ENCODE assay signal across 10 mouse cellular contexts in the genomic region with DNA sequence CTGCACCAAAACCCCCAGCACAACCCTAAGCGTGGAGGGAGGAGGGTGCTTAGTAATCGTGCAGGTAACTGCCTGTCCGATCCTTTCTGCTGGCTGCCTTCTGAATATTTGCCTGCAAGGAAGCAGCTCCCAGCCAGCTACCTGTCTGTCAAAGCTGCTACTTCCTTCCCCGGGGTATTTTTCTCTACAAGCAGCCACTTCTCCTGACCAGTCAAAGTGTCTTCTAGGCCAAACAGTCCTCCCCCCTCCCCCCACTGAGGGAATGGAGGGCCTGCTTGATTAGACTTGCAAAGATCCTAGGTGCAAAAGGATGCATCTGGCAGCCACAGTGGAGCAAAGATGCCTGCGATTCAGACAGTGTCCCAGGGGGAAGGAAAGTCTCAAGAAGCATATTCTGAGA. TPM values are rescaled to one million over a fixed set of nuclear protein-coding genes. Genes with fewer than 3 reads are reported as not detected.
A peak's percentile ranks its signal among the peaks of the same experiment; 100 is the strongest.
DNase-seq lines count a peak whose midpoint lies in the region; ATAC-seq lines count a peak whose summit lies in the region.
"Had no signal": no experiment of that assay in that cellular context is flagged by ENCODE, and none has a peak within 500 bp of the region (broad histone marks: within the 10 kb centered on the region; RNA-seq: fewer than 3 reads in every experiment).

No protein-coding gene starts in this region.

- H3K27me3 ChIP-seq in heart, embryonic 16.5 days (ENCODE audit: control insufficient read depth, insufficient read depth, low read length) = no peaks in the 10 kb centered on the region
- H3K27me3 ChIP-seq in midbrain, embryonic 13.5 days = no peaks in the 10 kb centered on the region

- no peak overlapping the region for H3K9ac ChIP-seq in heart, embryonic 16.5 days (ENCODE audit: low read length)
- H3K9ac ChIP-seq in midbrain, embryonic 13.5 days (replicated peaks) = peak overlapping the region; percentile 53

- H3K9me3 ChIP-seq in heart, embryonic 16.5 days (replicated peaks; ENCODE audit: control insufficient read depth, low read length) = no peaks in the 10 kb centered on the region
- H3K9me3 ChIP-seq in midbrain, embryonic 13.5 days = no peaks in the 10 kb centered on the region

- no peak for DNase-seq in heart, postnatal 10 days
- DNase-seq in cerebellum, postnatal 25 days = peak; percentile 61 to 67
- peak; percentile 76 for DNase-seq in gonadal fat pad, adult 2 months (ENCODE audit: low read depth)
- DNase-seq in natural killer cell, adult 2 months (ENCODE audit: low spot score in 2 of 2) = no peak
- no peak for DNase-seq in adrenal gland, postnatal 14 days
- DNase-seq in urinary bladder, adult 18-20 months (ENCODE audit: low spot score in 2 of 2) = no peak
- DNase-seq: kidney, postnatal 4 days; lung, adult 18-20 months had no signal

- intact Hi-C loops in heart, postnatal 10 days (cut with DNase I) = no loop called here

- no peak overlapping the region for H3K4me2 ChIP-seq in heart, embryonic 16.5 days (ENCODE audit: low read depth, low read length)
- peak overlapping the region; percentile 54 for H3K4me2 ChIP-seq in midbrain, embryonic 13.5 days (replicated peaks)

- H3K27ac ChIP-seq in heart, embryonic 16.5 days (ENCODE audit: low read length) = no peak overlapping the region
- H3K27ac ChIP-seq in midbrain, embryonic 13.5 days = peak overlapping the region; percentile 71

- no peak overlapping the region for H3K4me3 ChIP-seq in heart, embryonic 16.5 days (ENCODE audit: low read length)
- peak overlapping the region; percentile 8; the same call in 1 of the 2 replicates for H3K4me3 ChIP-seq in midbrain, embryonic 13.5 days (replicated peaks)

- 0 out of 2 replicates have a peak, but pooled peaks have one; percentile 16 for ATAC-seq in heart, embryonic 16.5 days (replicated peaks; ENCODE audit: extremely low read depth, insufficient read depth, low FRiP score)
- peak; percentile 39 for ATAC-seq in midbrain, embryonic 13.5 days

- 17% methylated on average over 5 of the region's 5 CpGs for WGBS in heart, embryonic 16.5 days
- WGBS in midbrain, embryonic 13.5 days = 22% methylated on average over 5 of the region's 5 CpGs

- no peaks in the 10 kb centered on the region for H3K36me3 ChIP-seq in heart, embryonic 16.5 days (ENCODE audit: control insufficient read depth, insufficient read depth)
- H3K36me3 ChIP-seq in midbrain, embryonic 13.5 days = 0 out of 2 replicates have a peak, but pooled peaks cover 3% of the 10 kb centered on the region

- peaks cover 11% of the 10 kb centered on the region for H3K4me1 ChIP-seq in heart, embryonic 16.5 days (ENCODE audit: control insufficient read depth, insufficient read depth, low read length)
- peaks cover 86% of the 10 kb centered on the region for H3K4me1 ChIP-seq in midbrain, embryonic 13.5 days (replicated peaks)

RNA-seq across cellular contexts. Expression of gene Boc, which starts 7.9 kb away (rescaled TPM):
- polyA plus RNA-seq in heart, embryonic 16.5 days (2015; fragmentation: Nextera tagmentation; extraction: Ambion mirVana) = 8.3 and 9.2 TPM in 2 replicates
- total RNA-seq in heart, postnatal 10 days (2021) = 1 to 10 TPM; 9.0 to 9.4 TPM
- polyA plus RNA-seq in gonadal fat pad, adult 2 months (2012; rRNA removed) = 22.7 and 29.7 TPM in 2 replicates
- polyA plus RNA-seq in midbrain, embryonic 13.5 days (2015; fragmentation: Nextera tagmentation; extraction: Ambion mirVana) = 22.5 and 27.3 TPM in 2 replicates
- 43.0 and 46.3 TPM in 2 replicates for total RNA-seq in adrenal gland, postnatal 14 days (2021)

Comparison
In these comparisons a context has a peak if more than half of its experiments do, and no peak if none do; other contexts are left out.
1. DNase-seq: peak in cerebellum, postnatal 25 days (2 of 2) and gonadal fat pad, adult 2 months (single experiment); none in heart, postnatal 10 days (0 of 2), natural killer cell, adult 2 months (0 of 2), adrenal gland, postnatal 14 days (single experiment) and urinary bladder, adult 18-20 months (0 of 2).